Mouse (Mus musculus) cerebellum, adult 11 months (tissue): ENCODE results near the gene Mmp20.

Source experiments
- DNase-seq: peaks from one replicate; pipeline ENCODE4 v3.0.0; 2022

Gene Mmp20

GRCm38 (mm10) chr9:7627931-7628330, at the start of gene Mmp20:
Gene Mmp20 (plus strand): TSS chr9:7628231.
- no peak for DNase-seq

GRCm38 (mm10) chr9:7590063-7590462, 38.0 kb upstream of the Mmp20 start:
- DNase-seq, result no peak

GRCm38 (mm10) chr9:7593272-7593812, 34.7 kb upstream of the Mmp20 start:
- DNase-seq, result no peak

GRCm38 (mm10) chr9:7594816-7595540, 33.1 kb upstream of the Mmp20 start:
- peak; percentile 64 for DNase-seq

GRCm38 (mm10) chr9:7602982-7603742, 24.9 kb upstream of the Mmp20 start:
- DNase-seq, result peak; percentile 29

- DNase-seq, result no peak
Measured at GRCm38 (mm10) chr9:7604005-7604404, 24.0 kb upstream of the Mmp20 start.

- DNase-seq, result no peak
Measured at GRCm38 (mm10) chr9:7605638-7606037, 22.4 kb upstream of the Mmp20 start.

GRCm38 (mm10) chr9:7622582-7622981, 5.4 kb upstream of the Mmp20 start:
- DNase-seq, result no peak

GRCm38 (mm10) chr9:7633936-7634335, 5.9 kb downstream of the Mmp20 start:
- no peak for DNase-seq

GRCm38 (mm10) chr9:7647901-7648300, 19.9 kb downstream of the Mmp20 start:
- no peak for DNase-seq

- no peak for DNase-seq
Measured at GRCm38 (mm10) chr9:7650397-7651180, 22.6 kb downstream of the Mmp20 start.

GRCm38 (mm10) chr9:7652351-7653085, 24.5 kb downstream of the Mmp20 start:
- DNase-seq, result no peak

GRCm38 (mm10) chr9:7657946-7658345, 29.9 kb downstream of the Mmp20 start:
- DNase-seq, result no peak

GRCm38 (mm10) chr9:7659469-7660020, 31.5 kb downstream of the Mmp20 start:
- DNase-seq, result no peak

GRCm38 (mm10) chr9:7661371-7661770, 33.3 kb downstream of the Mmp20 start:
- DNase-seq, result no peak

GRCm38 (mm10) chr9:7669674-7670073, 41.6 kb downstream of the Mmp20 start:
- DNase-seq, result no peak

- no peak for DNase-seq
Measured at GRCm38 (mm10) chr9:7672985-7673384, 45.0 kb downstream of the Mmp20 start.

- DNase-seq, result no peak
Measured at GRCm38 (mm10) chr9:7678154-7678837, 50.3 kb downstream of the Mmp20 start.

- no peak for DNase-seq
Measured at GRCm38 (mm10) chr9:7682081-7682618, 54.1 kb downstream of the Mmp20 start.

- DNase-seq, result no peak
Measured at GRCm38 (mm10) chr9:7686024-7686423, 58.0 kb downstream of the Mmp20 start.

- DNase-seq, result no peak
Measured at GRCm38 (mm10) chr9:7689799-7690198, 61.8 kb downstream of the Mmp20 start.
